Mouse (Mus musculus) midbrain, embryonic 12.5 days (tissue): ENCODE measurements around the gene Fscn3. TPM values are rescaled to one million over a fixed set of nuclear protein-coding genes. Genes with fewer than 3 reads are reported as not detected.

Source experiments
- ATAC-seq: fragments of 200-750 bp; cut with Nextera tagmentation; 2 replicates; pipeline ENCODE4 v1.8.0; 2017; ENCODE audit warnings: low read depth, moderate TSS enrichment, moderate library complexity; ENCODE audit not compliant: low FRiP score
- H3K27ac ChIP-seq: fragments of 300-500 bp; sonication (generic); replicated peaks from 2 replicates; pipeline ENCODE4 v1.5.1; 2016; ENCODE audit warnings: mild to moderate bottlenecking
- H3K27me3 ChIP-seq: fragments of 300-500 bp; sonication (generic); 2 replicates; pipeline ENCODE4 v1.6.1; 2016; ENCODE audit warnings: mild to moderate bottlenecking
- H3K36me3 ChIP-seq: fragments of 300-500 bp; sonication (generic); 2 replicates; pipeline ENCODE4 v1.6.1; 2016
- H3K4me1 ChIP-seq: fragments of 300-500 bp; sonication (generic); 2 replicates; pipeline ENCODE4 v1.6.1; 2016
- H3K4me2 ChIP-seq: fragments of 300-500 bp; sonication (generic); replicated peaks from 2 replicates; pipeline ENCODE4 v1.6.1; 2016; ENCODE audit warnings: mild to moderate bottlenecking, moderate library complexity
- H3K4me3 ChIP-seq: fragments of 300-500 bp; sonication (generic); 2 replicates; pipeline ENCODE4 v1.5.1; 2016; ENCODE audit warnings: mild to moderate bottlenecking
- H3K9ac ChIP-seq: fragments of 300-500 bp; sonication (generic); replicated peaks from 2 replicates; pipeline ENCODE4 v1.6.1; 2016; ENCODE audit warnings: mild to moderate bottlenecking, moderate library complexity
- H3K9me3 ChIP-seq: fragments of 300-500 bp; sonication (generic); 2 replicates; pipeline ENCODE4 v1.6.1; 2016; ENCODE audit warnings: mild to moderate bottlenecking
- WGBS: fragments of 180-500 bp; shearing (Covaris S2); methylation state at CpG from one replicate; pipeline ENCODE4 v1.1.7; 2016; 5-methylcytosine and 5-hydroxymethylcytosine counted together
- polyA plus RNA-seq: library from polyadenylated mRNA; unstranded; fragments of >200 nt; fragmentation: Nextera tagmentation; extraction: Ambion mirVana; gene quantifications from 2 replicates; pipeline ENCODE4 v1.2.1, GENCODE M21; 2016

Gene Fscn3
- polyA plus RNA-seq, 1 experiment from 2014 or later: not detected

GRCm38 (mm10) chr6:28429870-28430269 lies 2.3 kb downstream of the Fscn3 start:
- Histone ChIP-seq H3K9ac (no peak overlapping the region), H3K27ac (no peak overlapping the region), H3K9me3 (no peaks in the 10 kb centered on the region), H3K4me2 (no peak overlapping the region), H3K4me1 (peaks cover 7% of the 10 kb centered on the region), H3K27me3 (no peaks in the 10 kb centered on the region), H3K4me3 (no peak overlapping the region), H3K36me3 (peaks cover 17% of the 10 kb centered on the region)
- 88% methylated on average over 11 of the region's 11 CpGs for WGBS
- no peak for ATAC-seq

- peaks cover 10% of the 10 kb centered on the region for H3K36me3 ChIP-seq
- no peak for ATAC-seq
- H3K9me3 ChIP-seq: no peaks in the 10 kb centered on the region
- no peaks in the 10 kb centered on the region for H3K27me3 ChIP-seq
- 0 out of 2 replicates have a peak, but pooled peaks cover 4% of the 10 kb centered on the region for H3K4me1 ChIP-seq
- WGBS: 73% methylated on average over 10 of the region's 10 CpGs
- no peak overlapping the region for H3K9ac ChIP-seq
- H3K4me3 ChIP-seq: no peak overlapping the region
- no peak overlapping the region for H3K4me2 ChIP-seq
- H3K27ac ChIP-seq: no peak overlapping the region
These were observed 3.4 kb downstream of the Fscn3 start for GRCm38 (mm10) chr6:28430795-28431537.

- Histone ChIP-seq H3K9me3 (no peaks in the 10 kb centered on the region), H3K27me3 (no peaks in the 10 kb centered on the region), H3K9ac (no peak overlapping the region), H3K36me3 (0 out of 2 replicates have a peak, but pooled peaks cover 6% of the 10 kb centered on the region), H3K27ac (no peak overlapping the region), H3K4me1 (0 out of 2 replicates have a peak, but pooled peaks cover 4% of the 10 kb centered on the region), H3K4me3 (no peak overlapping the region), H3K4me2 (no peak overlapping the region)
- ATAC-seq: no peak
- WGBS: 84% methylated on average over 6 of the region's 6 CpGs
These were observed 3.9 kb downstream of the Fscn3 start for GRCm38 (mm10) chr6:28431538-28431855.

- Histone ChIP-seq H3K9me3 (no peaks in the 10 kb centered on the region), H3K27me3 (peaks cover 35% of the 10 kb centered on the region), H3K4me1 (no peaks in the 10 kb centered on the region), H3K9ac (no peak overlapping the region), H3K4me2 (no peak overlapping the region), H3K27ac (no peak overlapping the region), H3K4me3 (no peak overlapping the region), H3K36me3 (no peaks in the 10 kb centered on the region)
- ATAC-seq: no peak
- WGBS: 79% methylated on average over 7 of the region's 7 CpGs
These were observed 20.3 kb downstream of the Fscn3 start for GRCm38 (mm10) chr6:28447937-28448336.

DNA sequence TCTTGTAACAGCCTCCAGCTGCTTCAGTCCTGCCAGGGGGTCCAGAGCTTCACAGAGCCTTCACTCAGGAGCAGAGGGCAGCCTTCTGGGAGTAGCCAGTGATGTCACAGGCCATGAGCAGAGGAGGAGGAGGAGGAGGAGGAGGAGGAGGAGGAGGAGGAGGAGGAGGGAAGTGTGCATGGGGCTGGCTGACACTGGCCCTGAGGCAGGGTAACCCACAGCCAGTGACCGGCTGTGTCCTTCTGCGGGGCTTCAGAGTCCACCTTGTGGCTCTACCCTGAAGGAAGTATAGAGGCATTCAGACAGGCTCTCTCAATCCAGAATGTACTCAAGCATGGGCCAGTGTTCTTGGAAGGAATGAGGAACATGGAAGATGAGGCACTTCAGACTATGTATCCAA lies 21.7 kb downstream of the Fscn3 start, which contains the start of gene Pax4:
TSS of gene Pax4 (minus strand) at position 101 of the 400 bp plus-strand sequence.
- Histone ChIP-seq H3K36me3 (no peaks in the 10 kb centered on the region), H3K4me2 (no peak within 1 kb of the TSS), H3K27me3 (peaks cover 37% of the 10 kb centered on the region), H3K27ac (no peak within 1 kb of the TSS), H3K9me3 (no peaks in the 10 kb centered on the region), H3K4me1 (no peaks in the 10 kb centered on the region), H3K4me3 (no peak within 1 kb of the TSS), H3K9ac (no peak within 1 kb of the TSS)
- no peak for ATAC-seq
- 88% methylated on average over 2 of the region's 2 CpGs for WGBS

- H3K4me3 ChIP-seq: no peak overlapping the region
- H3K27me3 ChIP-seq: peaks cover 37% of the 10 kb centered on the region
- no peaks in the 10 kb centered on the region for H3K36me3 ChIP-seq
- H3K27ac ChIP-seq: no peak overlapping the region
- no peak overlapping the region for H3K9ac ChIP-seq
- no peak overlapping the region for H3K4me2 ChIP-seq
- 18% methylated on average over 5 of the region's 5 CpGs for WGBS
- no peaks in the 10 kb centered on the region for H3K4me1 ChIP-seq
- no peak for ATAC-seq
- H3K9me3 ChIP-seq: no peaks in the 10 kb centered on the region
These were observed 22.9 kb downstream of the Fscn3 start for GRCm38 (mm10) chr6:28450481-28450880.

DNA sequence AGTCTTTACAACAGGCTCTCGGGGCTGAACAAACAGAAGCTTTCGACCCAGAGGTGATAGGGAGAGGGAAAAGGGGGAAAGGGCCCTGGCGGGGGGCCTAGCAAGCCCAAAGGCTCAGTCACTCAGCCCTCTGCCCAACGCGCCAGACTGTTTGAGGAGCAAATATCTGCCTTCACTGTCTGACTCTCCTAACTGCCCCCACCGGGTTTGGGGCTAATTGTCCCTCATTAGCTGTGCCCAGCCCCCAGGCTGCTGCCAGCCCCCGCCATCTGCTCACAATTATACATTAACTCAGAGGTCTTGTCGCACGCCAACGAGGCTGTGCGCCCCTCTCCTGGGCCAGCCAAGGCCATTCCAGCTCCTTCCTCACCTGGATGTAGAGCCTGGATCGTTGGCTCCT lies 23.4 kb downstream of the Fscn3 start:
- ATAC-seq: no peak
- H3K4me2 ChIP-seq: no peak overlapping the region

GRCm38 (mm10) chr6:28459221-28459668 lies 31.7 kb downstream of the Fscn3 start:
- H3K36me3 ChIP-seq: no peaks in the 10 kb centered on the region
- no peak overlapping the region for H3K4me2 ChIP-seq
- H3K9ac ChIP-seq: no peak overlapping the region
- H3K4me3 ChIP-seq: no peak overlapping the region
- ATAC-seq: no peak
- peaks cover under 1% of the 10 kb centered on the region; the same call in 1 of the 2 replicates for H3K27me3 ChIP-seq
- no peaks in the 10 kb centered on the region for H3K4me1 ChIP-seq
- H3K9me3 ChIP-seq: no peaks in the 10 kb centered on the region
- H3K27ac ChIP-seq: no peak overlapping the region

More for the DNA sequence above, 23.4 kb downstream of the Fscn3 start:
- H3K4me1 ChIP-seq: no peaks in the 10 kb centered on the region
- H3K27ac ChIP-seq: no peak overlapping the region
- H3K4me3 ChIP-seq: no peak overlapping the region
- no peak overlapping the region for H3K9ac ChIP-seq
- H3K36me3 ChIP-seq: no peaks in the 10 kb centered on the region
- peaks cover 37% of the 10 kb centered on the region for H3K27me3 ChIP-seq
- no peaks in the 10 kb centered on the region for H3K9me3 ChIP-seq
- under 1% methylated on average over 12 of the region's 12 CpGs for WGBS

DNA sequence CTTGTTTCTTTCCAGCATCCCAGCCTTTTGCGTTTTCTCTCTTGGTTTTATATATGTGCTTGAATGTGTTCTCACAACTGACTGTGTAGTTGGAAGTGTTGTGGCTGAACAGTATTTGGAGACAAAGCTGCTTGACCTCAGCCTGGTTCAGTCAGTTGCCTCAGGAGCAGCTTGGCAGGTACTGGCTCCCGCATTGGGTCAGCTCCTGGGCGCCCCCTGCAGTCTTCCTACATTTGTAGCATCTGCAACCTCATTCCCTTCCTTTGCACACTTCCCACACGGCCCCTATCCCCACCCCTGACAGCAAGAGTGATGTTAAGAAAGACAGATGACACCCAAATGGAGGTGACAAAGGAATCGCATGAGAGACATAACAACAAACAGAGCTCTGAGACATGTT lies 32.9 kb downstream of the Fscn3 start:
- Histone ChIP-seq H3K36me3 (no peaks in the 10 kb centered on the region), H3K27ac (no peak overlapping the region), H3K4me1 (no peaks in the 10 kb centered on the region), H3K27me3 (no peaks in the 10 kb centered on the region), H3K4me3 (no peak overlapping the region), H3K9ac (no peak overlapping the region), H3K4me2 (no peak overlapping the region), H3K9me3 (no peaks in the 10 kb centered on the region)
- 16% methylated on average over 5 of the region's 5 CpGs for WGBS
- 0 out of 2 replicates have a peak, but pooled peaks have one; percentile 49 for ATAC-seq

DNA sequence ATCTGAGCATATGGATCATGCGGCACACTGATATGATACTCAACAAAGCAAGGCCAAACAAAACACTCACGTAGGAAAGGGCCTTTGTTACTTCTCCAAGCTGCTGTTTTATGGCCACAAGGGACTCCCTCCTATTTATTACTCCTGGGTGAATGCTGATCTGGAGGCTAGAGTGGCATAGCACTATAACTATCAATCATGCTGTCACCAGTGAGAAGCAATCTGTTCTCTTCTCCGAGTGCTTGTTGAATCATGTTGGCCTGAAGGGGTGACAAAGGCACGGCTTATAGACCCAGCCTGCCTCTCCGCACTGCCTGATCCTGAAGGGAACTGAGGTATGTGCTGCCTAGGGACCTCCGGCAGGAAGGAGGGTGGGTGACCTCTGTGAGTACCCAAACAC lies 37.0 kb downstream of the Fscn3 start:
- H3K4me2 ChIP-seq: no peak overlapping the region
- WGBS: 76% methylated on average over 6 of the region's 6 CpGs
- no peaks in the 10 kb centered on the region for H3K4me1 ChIP-seq
- H3K9me3 ChIP-seq: no peaks in the 10 kb centered on the region
- H3K27ac ChIP-seq: no peak overlapping the region
- H3K9ac ChIP-seq: no peak overlapping the region
- no peak for ATAC-seq
- H3K27me3 ChIP-seq: no peaks in the 10 kb centered on the region
- no peaks in the 10 kb centered on the region for H3K36me3 ChIP-seq
- H3K4me3 ChIP-seq: no peak overlapping the region

DNA sequence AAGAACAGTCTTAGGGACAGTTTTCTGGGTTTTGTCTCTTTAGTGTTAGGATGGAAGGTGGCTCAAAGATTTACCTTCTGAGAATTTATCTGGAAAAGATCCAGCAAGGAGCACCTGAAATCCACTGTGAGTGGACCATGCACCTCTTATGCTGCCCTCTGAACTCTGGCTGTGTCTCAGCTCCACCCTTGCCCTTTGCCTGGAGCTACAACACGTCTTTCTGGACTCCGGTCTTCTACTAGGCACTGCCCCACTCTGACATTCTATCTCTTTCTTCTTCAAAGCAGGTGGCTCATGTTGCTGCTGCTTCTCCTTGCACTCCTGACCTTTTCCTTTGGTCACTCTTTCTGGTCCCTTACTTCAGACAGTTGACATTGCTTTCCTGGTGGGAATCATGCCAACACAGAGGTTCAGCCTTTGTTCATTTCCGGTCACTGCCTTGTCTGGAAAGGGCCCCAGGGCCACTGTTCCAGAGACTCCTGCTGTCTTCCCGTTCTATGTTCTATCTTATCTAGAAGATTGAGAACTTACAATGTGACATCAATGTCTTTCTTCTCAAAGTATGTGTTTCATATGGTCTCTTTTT lies 42.5 kb downstream of the Fscn3 start:
- ATAC-seq: no peak
- Histone ChIP-seq H3K36me3 (no peaks in the 10 kb centered on the region), H3K9ac (no peak overlapping the region), H3K27me3 (no peaks in the 10 kb centered on the region), H3K4me3 (no peak overlapping the region), H3K4me2 (no peak overlapping the region), H3K4me1 (no peaks in the 10 kb centered on the region), H3K9me3 (no peaks in the 10 kb centered on the region), H3K27ac (no peak overlapping the region)
- 72% methylated on average over 4 of the region's 4 CpGs for WGBS

- Histone ChIP-seq H3K9ac (no peak overlapping the region), H3K9me3 (no peaks in the 10 kb centered on the region), H3K36me3 (no peaks in the 10 kb centered on the region), H3K4me3 (no peak overlapping the region), H3K4me2 (no peak overlapping the region), H3K4me1 (no peaks in the 10 kb centered on the region), H3K27ac (no peak overlapping the region), H3K27me3 (no peaks in the 10 kb centered on the region)
- ATAC-seq: no peak
- 79% methylated on average over 5 of the region's 5 CpGs for WGBS
These were observed 43.0 kb downstream of the Fscn3 start for GRCm38 (mm10) chr6:28470621-28471020.
